Mouse (Mus musculus): ENCODE data around the gene Wdr82. TPM values are rescaled to one million over a fixed set of nuclear protein-coding genes. Genes with fewer than 3 reads are reported as not detected.

The Wdr82 gene
- polyA plus RNA-seq, 1 experiment from 2014 or later = 27.7 TPM

GRCm38 (mm10) chr9:106232956-106233355 is 62.2 kb downstream of the Wdr82 start:
- no peaks in the 10 kb centered on the region for H3K4me1 ChIP-seq (replicated peaks)
- H3K27me3 ChIP-seq = no peaks in the 10 kb centered on the region
- WGBS = 92% methylated on average over 3 of the region's 3 CpGs
- no peak overlapping the region for H3K9ac ChIP-seq
- no peak overlapping the region for H3K4me2 ChIP-seq
- no peak for ATAC-seq (ENCODE audit: low read depth)
- H3K4me3 ChIP-seq = no peak overlapping the region
- H3K36me3 ChIP-seq = peaks cover 58% of the 10 kb centered on the region
- no peaks in the 10 kb centered on the region for H3K9me3 ChIP-seq
- no peak overlapping the region for H3K27ac ChIP-seq (replicated peaks)

- no peak for ATAC-seq (ENCODE audit: low read depth)
- no peaks in the 10 kb centered on the region for H3K27me3 ChIP-seq
- H3K9me3 ChIP-seq = no peaks in the 10 kb centered on the region
- H3K4me1 ChIP-seq (replicated peaks) = no peaks in the 10 kb centered on the region
- no peak overlapping the region for H3K4me3 ChIP-seq
- WGBS = 75% methylated on average over 6 of the region's 6 CpGs
- H3K9ac ChIP-seq = no peak overlapping the region
- no peak overlapping the region for H3K27ac ChIP-seq (replicated peaks)
- H3K4me2 ChIP-seq = no peak overlapping the region
- H3K36me3 ChIP-seq = peaks cover 68% of the 10 kb centered on the region
These were observed 63.2 kb downstream of the Wdr82 start for GRCm38 (mm10) chr9:106233953-106234352.

GRCm38 (mm10) chr9:106235194-106235830 is 64.6 kb downstream of the Wdr82 start:
- WGBS = 85% methylated on average over 23 of the region's 23 CpGs
- Histone ChIP-seq H3K9ac (no peak overlapping the region), H3K27me3 (no peaks in the 10 kb centered on the region), H3K36me3 (peaks cover 81% of the 10 kb centered on the region), H3K9me3 (no peaks in the 10 kb centered on the region), H3K4me3 (no peak overlapping the region), H3K4me1 (replicated peaks) (no peaks in the 10 kb centered on the region), H3K4me2 (no peak overlapping the region), H3K27ac (replicated peaks) (no peak overlapping the region)
- ATAC-seq (ENCODE audit: low read depth) = no peak

- ATAC-seq (ENCODE audit: low read depth) = no peak
- Histone ChIP-seq H3K27me3 (no peaks in the 10 kb centered on the region), H3K36me3 (peaks cover 91% of the 10 kb centered on the region), H3K4me3 (no peak overlapping the region), H3K9me3 (no peaks in the 10 kb centered on the region), H3K4me2 (no peak overlapping the region), H3K9ac (no peak overlapping the region), H3K27ac (replicated peaks) (no peak overlapping the region), H3K4me1 (replicated peaks) (no peaks in the 10 kb centered on the region)
- 94% methylated on average over 23 of the region's 23 CpGs for WGBS
These were observed 65.6 kb downstream of the Wdr82 start for GRCm38 (mm10) chr9:106236156-106236817.

- peaks cover 96% of the 10 kb centered on the region for H3K36me3 ChIP-seq
- H3K4me2 ChIP-seq = no peak overlapping the region
- no peak overlapping the region for H3K4me3 ChIP-seq
- H3K27me3 ChIP-seq = no peaks in the 10 kb centered on the region
- 88% methylated on average over 3 of the region's 3 CpGs for WGBS
- no peak for ATAC-seq (ENCODE audit: low read depth)
- H3K9me3 ChIP-seq = no peaks in the 10 kb centered on the region
- no peaks in the 10 kb centered on the region for H3K4me1 ChIP-seq (replicated peaks)
- no peak overlapping the region for H3K27ac ChIP-seq (replicated peaks)
- no peak overlapping the region for H3K9ac ChIP-seq
These were observed 66.1 kb downstream of the Wdr82 start for GRCm38 (mm10) chr9:106236818-106237211.

- H3K9ac ChIP-seq = no peak overlapping the region
These were observed 66.7 kb downstream of the Wdr82 start for GRCm38 (mm10) chr9:106237401-106237800.

GRCm38 (mm10) chr9:106237878-106238277 is 67.2 kb downstream of the Wdr82 start:
- Histone ChIP-seq H3K9me3 (no peaks in the 10 kb centered on the region), H3K27me3 (no peaks in the 10 kb centered on the region), H3K9ac (no peak overlapping the region), H3K4me3 (no peak overlapping the region), H3K27ac (replicated peaks) (no peak overlapping the region), H3K36me3 (peaks cover 100% of the 10 kb centered on the region), H3K4me1 (replicated peaks) (no peaks in the 10 kb centered on the region), H3K4me2 (no peak overlapping the region)
- 95% methylated on average over 10 of the region's 10 CpGs for WGBS
- ATAC-seq (ENCODE audit: low read depth) = no peak

More at GRCm38 (mm10) chr9:106237401-106237800, 66.7 kb downstream of the Wdr82 start:
- Histone ChIP-seq H3K27ac (replicated peaks) (no peak overlapping the region), H3K36me3 (peaks cover 100% of the 10 kb centered on the region), H3K4me2 (no peak overlapping the region), H3K4me1 (replicated peaks) (no peaks in the 10 kb centered on the region), H3K9me3 (no peaks in the 10 kb centered on the region), H3K27me3 (no peaks in the 10 kb centered on the region), H3K4me3 (no peak overlapping the region)
- whole genome bisulfite sequencing = 94% methylated on average over 8 of the region's 8 CpGs
- ATAC-seq (ENCODE audit: low read depth) = no peak

MicroRNAs encoded within 50 kb of the gene (microRNA counts, 519-probe panel; counts per million panel counts)
- microRNA mmu-let-7g = 5,716 counts per million, percentile 93 among the panel's probes with 10 or more counts

Small RNAs within 50 kb of the gene (microRNA-seq; reads per million reads assigned to microRNA genes)
- 233 reads per million, percentile 65 among the genes with 10 or more reads in this experiment for gene Mir135a-1
- gene Mirlet7g = 27,894 reads per million, percentile 99 among the genes with 10 or more reads in this experiment

Other genes starting within 250 kb of the Wdr82 start
- gene Col6a5, start 210.3 kb upstream of the Wdr82 start, polyA plus RNA-seq (2015; fragmentation: Nextera tagmentation; extraction: Ambion mirVana) = 0.03 and 0.28 TPM in 2 replicates
- 0.22 and 0.51 TPM in 2 replicates for gene Col6a4, start 74.1 kb upstream of the Wdr82 start, polyA plus RNA-seq (2015; fragmentation: Nextera tagmentation; extraction: Ambion mirVana)
- 4.9 and 5.1 TPM in 2 replicates for gene Glyctk, start 12.8 kb upstream of the Wdr82 start, polyA plus RNA-seq (2015; fragmentation: Nextera tagmentation; extraction: Ambion mirVana)
- 18.7 and 22.8 TPM in 2 replicates for gene Ppm1m, start 28.8 kb downstream of the Wdr82 start, polyA plus RNA-seq (2015; fragmentation: Nextera tagmentation; extraction: Ambion mirVana)
- gene Twf2, start 32.2 kb downstream of the Wdr82 start, polyA plus RNA-seq (2015; fragmentation: Nextera tagmentation; extraction: Ambion mirVana) = 54.1 and 57.1 TPM in 2 replicates
- not detected in 2 replicates for gene Tlr9, start 51.7 kb downstream of the Wdr82 start, polyA plus RNA-seq (2015; fragmentation: Nextera tagmentation; extraction: Ambion mirVana)
- 96.8 and 101 TPM in 2 replicates for gene Alas1, start 77.7 kb downstream of the Wdr82 start, polyA plus RNA-seq (2015; fragmentation: Nextera tagmentation; extraction: Ambion mirVana)
- 8.0 and 8.4 TPM in 2 replicates for gene Poc1a, start 110.1 kb downstream of the Wdr82 start, polyA plus RNA-seq (2015; fragmentation: Nextera tagmentation; extraction: Ambion mirVana)
- 12.3 and 13.1 TPM in 2 replicates for gene Dusp7, start 197.7 kb downstream of the Wdr82 start, polyA plus RNA-seq (2015; fragmentation: Nextera tagmentation; extraction: Ambion mirVana)

All from neural tube, embryonic 13.5 days (tissue).